Comparison of ENCODE assay signal across 20 mouse cellular contexts in the genomic region with DNA sequence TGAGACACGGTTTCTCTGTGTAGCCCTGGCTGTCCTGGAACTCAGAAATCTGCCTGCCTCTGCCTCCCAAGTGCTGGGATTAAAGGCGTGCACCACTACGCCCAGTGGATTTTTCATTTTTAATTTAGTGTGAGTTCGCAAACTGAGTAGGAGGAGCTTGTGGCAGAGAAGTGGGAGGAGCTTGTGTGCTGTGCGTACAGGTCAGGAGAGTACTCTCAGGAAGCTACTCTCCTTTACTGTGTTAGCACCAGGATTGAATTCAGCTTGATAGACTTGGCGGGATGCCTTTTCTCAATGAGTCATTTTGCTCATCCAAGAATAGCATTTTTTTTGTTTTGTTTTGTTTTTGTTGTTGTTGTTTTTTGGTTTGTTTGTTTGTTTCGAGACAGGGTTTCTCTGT.
"Had no signal": no experiment of that assay in that cellular context is flagged by ENCODE, and none has a peak within 500 bp of the region (broad histone marks: within the 10 kb centered on the region; RNA-seq: fewer than 3 reads in every experiment).

No protein-coding gene starts in this region.

- H3K36me3 ChIP-seq: liver, embryonic 15.5 days; lung, embryonic 15.5 days; midbrain, embryonic 13.5 days; midbrain, embryonic 15.5 days; neural tube, embryonic 12.5 days had no signal

- DNase-seq: liver, postnatal 0 days; lung, adult 2 months; lung, postnatal 14 days; lung, postnatal 36 days; right cerebral cortex, adult 18-20 months; right cerebral cortex, postnatal 25 days; right cerebral cortex, postnatal 4 days; spleen, adult 18-20 months; thymus, adult 2 months; thymus, postnatal 25 days; thymus, postnatal 4 days had no signal

- H3K4me1 ChIP-seq: liver, embryonic 15.5 days; lung, embryonic 15.5 days; megakaryocyte, embryonic 14.5 days; midbrain, embryonic 13.5 days; midbrain, embryonic 15.5 days; neural tube, embryonic 12.5 days had no signal

- H3K27ac ChIP-seq: liver, embryonic 15.5 days; lung, embryonic 15.5 days; macrophage; midbrain, embryonic 13.5 days; midbrain, embryonic 15.5 days; neural tube, embryonic 12.5 days had no signal

- H3K9me3 ChIP-seq: liver, embryonic 15.5 days; lung, embryonic 15.5 days; midbrain, embryonic 13.5 days; midbrain, embryonic 15.5 days; neural tube, embryonic 12.5 days had no signal

- H3K27me3 ChIP-seq: liver, embryonic 15.5 days; lung, embryonic 15.5 days; midbrain, embryonic 13.5 days; midbrain, embryonic 15.5 days; neural tube, embryonic 12.5 days had no signal

- H3K4me3 ChIP-seq: liver, embryonic 15.5 days; lung, embryonic 15.5 days; megakaryocyte, embryonic 14.5 days; midbrain, embryonic 13.5 days; midbrain, embryonic 15.5 days; neural tube, embryonic 12.5 days had no signal

- H3K9ac ChIP-seq: liver, embryonic 15.5 days; liver, postnatal 0 days; lung, embryonic 15.5 days; midbrain, embryonic 13.5 days; midbrain, embryonic 15.5 days; neural tube, embryonic 12.5 days had no signal

- ATAC-seq: liver, postnatal 0 days; lung, postnatal 0 days; midbrain, embryonic 13.5 days; midbrain, embryonic 15.5 days had no signal

- H3K4me2 ChIP-seq: liver, embryonic 15.5 days; lung, embryonic 15.5 days; midbrain, embryonic 11.5 days; midbrain, embryonic 13.5 days; midbrain, embryonic 15.5 days; neural tube, embryonic 12.5 days had no signal
